Mouse (Mus musculus) lung, postnatal 0 days (tissue): ENCODE data around the gene Ddx19a.

Experiments used
- CTCF ChIP-seq: IDR thresholded peaks from 2 replicates; pipeline ENCODE4 v1.5.1; 2016; ENCODE audit warnings: antibody characterized with exemption, mild to moderate bottlenecking
- EP300 ChIP-seq: IDR thresholded peaks from 2 replicates; pipeline ENCODE4 v1.6.1; 2016; ENCODE audit warnings: antibody characterized with exemption, mild to moderate bottlenecking, control low read depth

DNA sequence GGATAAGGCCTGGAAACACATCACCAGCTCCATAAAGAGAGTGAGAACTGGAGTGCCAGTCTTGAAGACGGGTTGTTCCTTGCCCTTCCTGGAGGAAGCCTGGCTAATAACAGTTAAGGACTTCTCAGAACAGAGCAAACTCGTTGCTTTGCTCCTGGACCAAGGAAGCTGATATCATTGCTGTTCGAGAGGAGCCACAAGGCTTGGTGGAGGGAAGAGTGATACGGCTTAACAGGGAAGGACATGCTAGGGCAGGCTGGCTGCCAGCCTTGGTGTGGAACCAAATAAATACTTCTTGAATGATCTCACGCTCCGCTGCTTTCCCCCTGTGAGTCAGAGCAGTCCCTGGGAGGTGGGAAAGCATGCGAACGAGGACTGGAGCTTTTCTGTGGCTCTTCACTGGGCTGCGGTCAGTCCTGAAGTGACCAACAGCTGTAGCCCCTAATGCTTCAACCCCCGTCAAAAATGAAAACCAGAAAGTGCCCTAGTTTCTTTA, 56.1 kb downstream of the Ddx19a start:
- peak; percentile 75 for TF ChIP-seq EP300
- TF ChIP-seq CTCF, result no peak
